Mouse (Mus musculus): ENCODE results near the gene Sf1.
A peak's percentile ranks its signal among the peaks of the same experiment; 100 is the strongest.

The Sf1 gene

DNA sequence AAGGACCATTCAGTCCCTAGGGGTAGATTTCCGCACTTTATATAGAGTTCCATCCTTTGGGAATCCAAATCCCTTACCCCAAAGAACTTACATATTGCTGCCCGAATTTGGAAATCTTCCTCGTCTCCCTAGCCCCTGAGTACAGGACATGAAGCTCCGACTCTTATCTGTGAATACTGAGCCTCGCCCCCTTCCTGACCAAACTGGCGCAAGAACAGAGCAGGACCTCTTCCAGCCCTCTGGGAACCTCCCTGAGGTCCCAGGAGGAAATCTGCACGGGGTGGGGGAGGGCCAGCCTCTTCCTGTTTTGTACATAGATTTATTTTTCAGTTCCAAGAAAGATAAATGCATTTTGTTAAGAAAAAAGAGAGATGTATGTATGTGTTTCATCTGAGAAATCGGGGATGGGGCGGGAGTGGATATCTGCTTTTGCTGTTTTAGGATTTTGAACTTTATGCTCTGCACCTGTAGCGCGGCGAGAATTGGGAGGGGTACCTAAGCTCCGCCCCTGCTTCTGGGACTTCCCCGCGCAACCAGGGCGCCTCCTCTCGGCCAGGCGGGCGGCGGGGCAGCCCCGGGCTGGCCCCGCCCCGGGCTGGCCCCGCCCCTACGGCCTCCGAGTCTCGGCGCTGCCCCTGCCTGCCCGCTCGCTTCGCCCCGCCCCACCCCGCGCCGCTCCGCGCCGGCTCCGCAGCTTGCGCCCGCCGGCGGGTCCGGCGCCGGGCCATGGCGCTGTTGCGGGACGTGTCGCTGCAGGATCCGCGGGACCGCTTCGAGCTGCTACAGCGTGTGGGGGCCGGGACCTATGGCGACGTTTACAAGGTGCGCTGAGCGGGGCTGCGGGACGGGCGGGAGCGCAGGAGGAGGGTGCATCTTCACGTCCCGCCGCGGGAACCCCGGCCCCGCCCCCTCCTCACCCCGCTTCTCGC is 22.7 kb upstream of the Sf1 start, which contains the start of gene Map4k2:
TSS of gene Map4k2 (plus strand) at position 612 of the 929 bp plus-strand sequence.
- peak; percentile 74 for DNase-seq (ENCODE audit: low read depth, low spot score)

DNA sequence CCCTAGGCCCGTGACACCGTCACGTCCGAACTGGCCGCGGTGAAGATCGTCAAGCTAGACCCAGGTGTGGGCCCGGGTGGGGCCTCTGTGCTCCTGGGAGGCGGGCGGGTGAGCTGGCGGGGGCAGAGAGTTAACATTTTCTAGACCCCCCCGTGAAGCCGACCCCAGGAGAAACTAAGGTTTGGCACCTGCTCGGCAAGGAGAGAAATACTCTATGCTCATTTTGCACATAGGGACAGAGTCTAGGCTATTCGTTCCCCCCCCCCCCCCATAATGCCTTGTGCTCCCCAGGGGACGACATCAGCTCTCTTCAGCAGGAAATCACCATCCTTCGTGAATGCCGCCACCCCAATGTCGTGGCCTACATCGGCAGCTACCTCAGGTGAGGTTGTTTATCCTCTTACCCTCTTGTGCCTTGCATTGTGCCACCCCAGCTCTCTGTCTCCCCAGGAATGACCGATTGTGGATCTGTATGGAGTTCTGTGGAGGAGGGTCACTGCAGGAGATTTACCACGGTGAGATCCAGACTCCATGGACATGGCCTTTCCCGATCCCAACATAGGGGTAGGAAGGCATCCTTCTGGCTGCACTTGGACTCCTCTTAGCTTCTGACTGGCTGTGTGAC is 21.9 kb upstream of the Sf1 start:
- DNase-seq (ENCODE audit: low read depth, low spot score) = no peak

DNA sequence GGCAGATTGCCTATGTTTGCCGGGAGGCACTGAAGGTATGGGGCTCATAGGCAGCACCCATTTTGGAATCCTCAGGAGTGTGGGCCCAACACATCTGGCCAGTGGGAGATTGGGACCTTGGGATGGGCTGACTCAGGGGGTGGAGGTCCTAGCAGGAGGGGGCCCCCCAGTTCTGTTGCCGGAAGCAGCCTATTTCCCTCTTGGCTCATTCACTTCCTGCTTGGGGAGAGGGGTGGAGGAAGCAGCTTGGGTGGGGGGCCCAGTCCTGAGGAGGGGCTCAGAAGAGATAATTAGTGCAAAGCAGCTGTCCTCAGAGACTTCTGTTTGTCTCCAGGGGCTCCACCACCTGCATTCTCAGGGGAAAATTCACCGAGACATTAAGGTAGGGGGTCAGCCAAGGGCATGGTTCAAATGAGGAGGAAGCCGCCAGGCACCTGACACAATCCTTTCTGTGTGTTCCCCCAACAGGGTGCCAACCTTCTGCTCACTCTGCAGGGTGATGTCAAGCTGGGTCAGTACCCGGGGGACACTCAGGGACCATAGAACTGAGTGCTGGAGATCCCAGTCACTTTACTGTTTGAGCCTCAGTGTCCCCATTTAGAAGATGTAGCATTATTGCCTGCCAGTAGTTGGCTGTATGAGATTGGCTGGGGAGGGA is 21.1 kb upstream of the Sf1 start:
- DNase-seq (ENCODE audit: low read depth, low spot score) = no peak

DNA sequence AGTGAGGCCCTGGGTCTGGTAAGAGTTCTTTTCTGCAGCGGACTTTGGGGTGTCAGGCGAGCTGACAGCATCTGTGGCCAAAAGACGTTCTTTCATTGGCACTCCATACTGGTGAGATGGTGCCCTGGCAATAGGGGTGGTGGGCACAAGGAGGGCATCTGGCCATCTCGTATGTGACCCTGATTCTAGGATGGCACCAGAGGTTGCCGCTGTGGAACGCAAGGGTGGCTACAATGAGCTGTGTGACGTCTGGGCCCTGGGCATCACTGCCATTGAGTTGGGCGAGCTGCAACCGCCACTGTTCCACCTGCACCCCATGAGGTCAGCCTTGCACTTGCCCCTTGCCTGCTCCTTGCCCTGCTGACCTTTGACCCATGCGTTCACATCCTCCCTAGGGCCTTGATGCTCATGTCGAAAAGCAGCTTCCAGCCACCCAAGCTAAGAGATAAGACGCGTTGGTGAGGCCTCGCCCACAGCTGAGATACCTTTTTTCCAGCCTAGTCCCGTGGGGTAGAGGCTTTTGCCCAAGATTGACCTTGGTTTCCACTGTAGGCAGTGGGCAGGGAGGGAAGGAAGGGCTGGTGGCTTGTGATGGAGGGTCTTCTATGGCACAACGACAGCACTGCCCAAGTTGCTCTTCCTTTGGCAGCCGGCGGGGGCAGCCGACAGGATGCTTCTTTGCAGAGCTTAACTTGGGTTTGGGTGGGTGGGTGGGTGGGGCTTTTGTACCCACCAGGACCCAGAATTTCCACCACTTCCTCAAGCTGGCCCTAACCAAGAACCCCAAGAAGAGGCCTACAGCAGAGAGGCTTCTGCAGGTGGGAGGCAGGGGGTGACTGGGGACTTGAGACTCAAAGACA is 20.2 kb upstream of the Sf1 start:
- DNase-seq (ENCODE audit: low read depth, low spot score) = no peak

DNA sequence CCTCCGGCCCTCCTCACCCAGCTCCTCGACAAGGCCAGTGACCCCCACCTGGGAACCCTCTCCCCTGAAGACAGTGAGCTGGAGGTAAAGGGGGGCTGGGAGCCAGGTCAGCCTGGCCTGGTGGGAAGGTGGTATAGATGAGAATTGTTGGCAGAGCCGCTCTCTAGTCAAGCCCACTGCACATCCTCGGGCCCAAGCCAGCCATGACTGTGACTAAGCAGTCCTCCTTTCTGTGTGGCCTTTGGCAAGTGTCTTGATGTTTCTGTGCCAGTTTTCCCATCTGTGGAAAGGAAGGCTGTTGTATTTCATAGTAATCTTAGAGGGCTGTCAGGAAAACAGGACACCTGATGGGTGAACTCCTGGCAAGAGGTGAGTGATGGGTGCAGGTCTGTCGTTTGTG is 19.5 kb upstream of the Sf1 start:
- no peak for DNase-seq (ENCODE audit: low read depth, low spot score)

DNA sequence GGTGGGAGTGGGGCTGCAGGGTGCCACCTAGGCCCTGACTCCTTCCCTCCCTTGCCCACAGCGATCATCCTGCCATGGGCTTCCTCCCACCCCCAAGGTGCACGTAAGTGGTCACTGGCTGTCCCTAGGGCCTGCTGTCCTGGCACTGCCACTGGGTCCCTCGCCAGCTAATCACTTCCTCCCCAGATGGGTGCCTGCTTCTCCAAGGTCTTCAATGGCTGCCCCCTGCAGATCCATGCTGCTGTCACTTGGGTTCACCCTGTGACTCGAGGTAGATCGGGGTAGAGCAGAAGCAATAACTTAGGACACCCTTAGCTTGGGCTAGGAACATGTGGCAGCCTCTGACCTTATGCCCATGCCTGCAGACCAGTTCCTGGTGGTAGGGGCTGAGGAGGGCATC is 17.5 kb upstream of the Sf1 start:
- DNase-seq (ENCODE audit: low read depth, low spot score) = no peak

DNA sequence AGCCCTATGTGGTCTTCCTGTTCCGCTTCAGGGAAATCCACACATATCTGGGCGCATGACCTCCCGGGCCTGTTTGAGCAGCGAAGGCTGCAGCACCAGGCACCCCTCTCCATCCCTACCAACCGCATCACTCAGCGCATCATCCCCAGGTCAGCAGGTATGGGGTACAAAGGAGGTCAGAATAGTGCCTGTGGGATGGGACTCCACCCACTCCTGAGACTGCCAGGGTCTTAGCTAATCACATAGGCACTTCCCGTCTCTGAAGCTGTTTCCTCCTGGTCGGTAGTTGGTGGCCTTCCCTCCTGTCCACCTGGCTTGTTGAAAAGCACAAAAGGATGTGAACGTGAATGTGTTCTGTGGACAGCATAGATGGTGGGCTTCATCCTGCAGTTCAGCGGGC is 16.8 kb upstream of the Sf1 start:
- DNase-seq (ENCODE audit: low read depth, low spot score) = no peak

DNA sequence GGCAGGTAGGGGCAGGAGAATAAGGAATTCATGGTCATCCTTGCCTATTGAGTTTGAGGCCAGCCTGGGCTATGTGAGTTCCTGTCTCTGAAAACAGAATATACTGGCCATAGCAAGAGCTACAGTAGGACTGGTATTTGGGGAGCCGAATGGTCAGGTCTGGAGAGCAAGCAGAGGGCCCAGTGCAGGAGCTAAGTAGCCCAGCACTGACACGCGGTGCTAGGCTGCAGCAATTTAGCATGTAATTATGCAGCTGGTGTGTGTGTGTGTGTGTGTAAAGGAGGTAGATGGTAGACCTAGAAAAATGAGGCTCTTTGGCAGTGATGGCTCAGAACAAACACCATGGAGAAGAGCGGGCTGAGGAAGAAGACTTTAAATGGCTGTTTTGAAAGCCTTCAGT is 15.9 kb upstream of the Sf1 start:
- DNase-seq (ENCODE audit: low read depth, low spot score) = no peak

DNA sequence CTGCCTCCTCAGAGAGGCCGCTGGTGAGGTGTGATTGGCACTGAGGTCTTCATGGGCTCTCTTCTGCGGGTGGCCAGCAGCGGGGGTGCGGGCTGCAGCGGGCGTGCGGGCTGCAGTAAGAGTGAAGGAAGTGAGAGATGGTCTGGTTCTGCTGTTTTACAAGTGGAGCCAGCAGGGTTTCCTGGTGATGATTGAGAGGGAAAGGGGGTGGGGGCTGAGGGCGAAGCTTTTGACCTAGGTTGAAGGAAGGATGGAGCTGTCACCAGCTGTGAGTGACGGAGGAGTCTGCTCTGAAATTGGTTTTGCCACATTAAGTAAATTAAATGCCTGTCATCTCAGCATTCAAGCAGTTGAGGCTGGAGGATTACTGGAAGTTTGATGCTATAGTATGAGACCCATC is 14.8 kb upstream of the Sf1 start:
- no peak for DNase-seq (ENCODE audit: low read depth, low spot score)

DNA sequence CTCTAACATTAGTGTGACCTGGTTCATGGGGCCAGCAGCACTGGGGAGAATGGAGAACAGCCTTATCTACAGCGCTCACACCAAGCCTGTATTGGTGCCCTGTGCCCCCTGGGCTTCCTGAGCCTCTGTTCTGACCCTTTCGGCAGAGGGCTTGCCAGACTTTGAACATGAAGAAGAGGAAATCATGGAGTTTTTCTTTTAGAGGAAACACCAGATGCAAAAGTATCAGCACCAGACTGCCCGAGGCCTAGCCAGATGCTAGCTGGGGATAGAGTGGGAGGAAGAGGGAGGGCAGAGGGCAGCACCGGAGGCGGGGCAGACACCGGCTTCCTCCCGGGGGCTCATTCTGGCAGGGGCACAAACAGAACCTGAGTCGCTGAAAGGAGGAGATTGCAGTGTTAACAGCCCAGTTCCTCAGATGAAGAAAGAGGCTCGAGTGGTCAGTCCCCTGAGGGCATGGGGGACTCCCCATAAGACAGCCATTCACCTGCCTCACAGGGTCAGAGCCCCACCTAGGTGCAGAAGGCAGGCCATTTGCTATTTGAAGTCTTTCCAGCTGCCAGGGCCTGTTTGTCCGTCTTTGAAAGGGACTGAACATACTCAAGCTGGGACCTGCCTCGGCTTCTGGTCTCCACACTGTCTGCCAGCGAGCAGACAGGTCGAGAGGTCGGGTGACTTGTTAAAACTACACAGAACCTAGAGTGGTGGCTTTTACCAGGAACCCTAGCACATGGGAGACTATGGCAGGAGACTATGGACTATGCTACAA is 14.1 kb upstream of the Sf1 start:
- DNase-seq (ENCODE audit: low read depth, low spot score) = no peak

DNA sequence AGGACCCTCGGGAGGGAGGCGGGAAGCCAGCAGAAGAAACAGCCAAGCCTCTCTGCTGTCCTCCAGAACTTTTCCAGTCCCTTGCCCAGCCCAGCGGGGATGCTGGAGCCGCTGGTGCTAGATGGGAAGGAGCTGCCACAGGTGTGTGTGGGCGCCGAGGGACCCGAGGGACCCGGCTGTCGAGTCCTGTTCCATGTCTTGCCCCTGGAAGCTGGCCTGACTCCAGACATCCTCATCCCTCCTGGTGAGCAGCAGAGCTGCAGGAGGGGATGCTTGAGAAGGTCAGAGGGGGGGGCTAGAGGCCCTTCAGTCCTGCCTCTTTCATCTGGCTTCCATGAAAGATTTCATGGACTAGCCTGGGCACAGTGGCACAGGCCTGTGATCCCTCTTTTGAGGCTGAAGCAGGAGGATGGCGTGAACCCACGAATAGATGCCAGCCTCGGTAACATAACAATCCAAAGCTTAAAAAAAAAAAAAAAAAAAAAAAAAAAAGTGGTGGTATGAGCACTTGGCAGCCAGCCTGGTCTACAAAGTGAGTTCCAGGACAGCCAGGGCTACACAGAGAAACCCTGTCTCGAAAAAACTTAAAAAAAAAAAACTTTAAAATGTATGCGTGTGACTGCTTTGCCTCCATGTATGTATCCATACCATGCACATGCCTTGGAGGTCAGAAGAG is 11.9 kb upstream of the Sf1 start:
- DNase-seq (ENCODE audit: low read depth, low spot score) = no peak

DNA sequence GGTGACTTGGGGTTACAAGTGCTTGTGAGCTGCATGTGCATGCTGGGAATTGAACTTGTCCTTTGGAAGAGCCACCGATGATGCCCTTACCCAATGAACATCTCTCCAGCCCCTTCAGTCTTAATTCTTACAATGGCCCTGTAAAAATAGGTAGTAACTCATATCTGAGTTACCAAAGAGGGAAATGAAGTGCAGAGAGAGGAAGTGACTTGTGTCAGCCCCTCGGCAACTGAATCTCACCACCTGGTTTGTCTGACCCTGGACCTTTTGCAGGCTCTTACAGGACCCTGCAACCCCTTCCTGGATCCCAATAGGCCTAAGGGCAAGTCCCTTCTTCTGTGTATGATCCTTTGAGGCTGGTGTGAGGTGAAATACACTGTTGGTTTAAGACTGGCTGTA is 11.4 kb upstream of the Sf1 start:
- DNase-seq (ENCODE audit: low read depth, low spot score) = no peak

DNA sequence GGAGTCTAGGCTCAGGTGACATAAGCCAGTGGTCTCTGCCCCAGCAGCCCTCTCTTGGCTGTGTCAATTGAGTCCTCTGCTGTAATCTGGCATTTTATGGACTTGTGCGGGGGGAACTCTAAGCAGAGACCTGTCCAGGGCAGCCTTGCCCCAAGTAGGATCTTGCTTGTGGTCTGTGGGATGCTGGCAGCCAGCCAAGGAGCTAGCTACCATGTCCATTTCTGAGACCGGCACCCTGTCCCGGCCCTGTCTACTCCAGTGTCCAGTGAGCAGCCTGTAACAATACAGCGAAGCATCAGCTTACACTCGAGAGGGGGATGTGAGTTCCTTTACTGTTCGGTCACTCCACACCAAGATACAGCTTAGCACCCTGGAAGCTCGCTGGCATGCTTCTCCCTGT is 9.5 kb upstream of the Sf1 start:
- DNase-seq (ENCODE audit: low read depth, low spot score) = no peak

DNA sequence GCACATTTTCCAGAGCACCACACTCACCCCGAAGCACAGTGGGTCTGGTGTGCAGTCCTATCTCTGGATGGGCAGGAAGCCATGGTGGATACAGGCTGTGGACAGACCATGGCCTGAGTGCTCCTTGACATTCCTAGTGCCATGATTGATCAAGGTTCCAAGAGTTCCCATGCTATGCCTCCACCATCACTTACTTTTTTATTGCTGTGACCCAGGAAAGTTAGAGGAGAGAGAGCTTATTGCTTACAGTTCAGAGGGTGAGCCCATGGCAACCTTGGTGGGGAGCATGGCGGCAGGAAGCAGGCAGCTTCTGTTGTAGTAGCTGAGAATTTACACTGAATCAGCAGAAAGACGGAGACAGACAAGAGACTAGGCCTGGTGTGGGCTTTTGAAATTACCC is 2.2 kb upstream of the Sf1 start:
- no peak for DNase-seq (ENCODE audit: low read depth, low spot score)

DNA sequence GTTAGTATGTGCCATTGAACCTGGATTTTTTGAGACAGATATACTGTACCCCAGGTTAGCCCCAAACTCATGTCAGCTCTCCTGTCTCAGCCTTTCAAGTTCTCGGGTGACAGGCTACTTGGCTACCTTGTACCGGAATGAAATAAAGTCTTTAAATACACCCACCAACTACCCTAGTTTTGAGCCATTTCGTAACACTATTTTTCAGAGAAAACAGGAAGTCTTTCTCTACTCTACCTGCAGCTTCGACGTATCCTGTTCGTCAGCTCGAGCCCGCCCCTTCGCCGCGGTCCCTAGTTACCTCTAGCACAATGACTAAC is 439 bp upstream of the Sf1 start:
- no peak for DNase-seq (ENCODE audit: low read depth, low spot score)

DNA sequence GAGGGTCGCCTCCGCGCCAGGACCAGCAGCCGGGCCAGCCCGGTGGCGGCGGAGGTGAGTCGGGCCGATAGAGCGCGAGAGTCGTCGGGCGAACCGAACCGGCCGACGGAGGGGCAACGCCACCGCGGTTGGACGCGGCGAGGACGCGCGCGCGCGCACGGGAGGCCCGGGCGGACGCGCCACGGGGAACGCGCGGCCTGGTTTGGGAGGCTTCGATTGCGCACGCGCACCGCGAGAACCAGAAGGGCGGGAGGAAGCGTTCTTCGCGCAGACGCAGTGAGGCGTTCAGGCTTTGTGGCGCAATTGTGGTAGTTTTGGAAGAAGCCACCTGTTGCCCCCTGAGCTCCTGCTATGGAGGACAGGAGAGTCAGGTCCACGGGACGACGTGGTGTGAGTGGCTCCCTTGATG is 831 bp downstream of the Sf1 start:
- DNase-seq (ENCODE audit: low read depth, low spot score) = peak; percentile 94

DNA sequence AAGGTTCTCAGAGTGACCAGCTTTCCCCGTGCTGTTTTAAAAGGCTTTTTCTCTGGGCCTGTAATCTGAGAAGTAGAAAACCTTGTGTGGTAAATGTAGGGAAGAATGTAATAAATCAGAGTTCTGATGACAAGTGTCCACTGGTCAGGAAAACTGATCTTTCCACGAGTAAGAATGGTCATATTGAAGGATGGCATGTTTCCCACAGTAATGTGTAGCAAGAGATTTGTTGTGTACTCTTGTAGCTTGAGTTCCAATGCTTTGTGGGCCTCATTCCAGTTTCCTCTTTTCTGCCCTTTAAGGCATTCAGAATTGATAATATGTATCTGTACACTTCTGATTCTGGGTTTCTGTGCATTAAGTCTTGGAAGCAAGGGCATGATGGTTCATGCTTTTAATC is 1.4 kb downstream of the Sf1 start:
- no peak for DNase-seq (ENCODE audit: low read depth, low spot score)

DNA sequence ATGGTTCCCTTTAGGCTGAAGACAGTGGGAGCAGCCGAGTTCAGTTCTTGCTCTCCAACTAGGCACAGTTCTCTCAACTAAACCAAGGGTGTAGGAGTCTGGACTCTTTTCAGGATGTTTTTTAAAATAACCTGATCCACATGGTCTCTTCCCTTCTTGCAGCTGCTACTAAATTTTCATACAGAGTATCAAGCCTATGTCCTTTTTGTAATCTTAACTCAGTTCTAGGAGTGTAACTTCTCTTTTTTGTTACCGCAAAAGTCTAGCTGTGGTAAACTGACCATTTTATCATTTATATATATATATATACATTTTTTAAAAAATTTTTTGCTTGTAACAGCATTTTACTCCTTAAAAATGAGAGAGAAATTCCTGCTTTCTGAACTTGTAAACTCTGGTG is 6.7 kb downstream of the Sf1 start:
- DNase-seq (ENCODE audit: low read depth, low spot score) = no peak

DNA sequence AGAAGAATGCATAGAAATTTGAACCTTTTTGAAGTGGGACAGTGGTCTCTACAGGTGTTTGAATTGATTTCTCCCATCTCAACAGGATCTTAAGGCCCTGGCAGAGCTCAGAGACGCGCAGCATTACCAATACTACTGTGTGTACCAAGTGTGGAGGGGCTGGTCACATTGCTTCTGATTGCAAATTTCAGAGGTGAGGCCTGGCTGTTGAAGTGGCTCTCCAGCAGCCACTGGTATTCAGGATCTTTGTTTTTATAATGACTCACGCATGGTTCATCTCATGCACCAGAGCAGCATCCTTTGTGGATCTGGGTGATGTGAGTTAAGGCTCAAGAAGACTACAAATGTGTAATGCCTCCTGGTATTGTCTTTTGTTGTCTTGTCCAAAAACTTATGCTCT is 8.9 kb downstream of the Sf1 start:
- DNase-seq (ENCODE audit: low read depth, low spot score) = no peak

DNA sequence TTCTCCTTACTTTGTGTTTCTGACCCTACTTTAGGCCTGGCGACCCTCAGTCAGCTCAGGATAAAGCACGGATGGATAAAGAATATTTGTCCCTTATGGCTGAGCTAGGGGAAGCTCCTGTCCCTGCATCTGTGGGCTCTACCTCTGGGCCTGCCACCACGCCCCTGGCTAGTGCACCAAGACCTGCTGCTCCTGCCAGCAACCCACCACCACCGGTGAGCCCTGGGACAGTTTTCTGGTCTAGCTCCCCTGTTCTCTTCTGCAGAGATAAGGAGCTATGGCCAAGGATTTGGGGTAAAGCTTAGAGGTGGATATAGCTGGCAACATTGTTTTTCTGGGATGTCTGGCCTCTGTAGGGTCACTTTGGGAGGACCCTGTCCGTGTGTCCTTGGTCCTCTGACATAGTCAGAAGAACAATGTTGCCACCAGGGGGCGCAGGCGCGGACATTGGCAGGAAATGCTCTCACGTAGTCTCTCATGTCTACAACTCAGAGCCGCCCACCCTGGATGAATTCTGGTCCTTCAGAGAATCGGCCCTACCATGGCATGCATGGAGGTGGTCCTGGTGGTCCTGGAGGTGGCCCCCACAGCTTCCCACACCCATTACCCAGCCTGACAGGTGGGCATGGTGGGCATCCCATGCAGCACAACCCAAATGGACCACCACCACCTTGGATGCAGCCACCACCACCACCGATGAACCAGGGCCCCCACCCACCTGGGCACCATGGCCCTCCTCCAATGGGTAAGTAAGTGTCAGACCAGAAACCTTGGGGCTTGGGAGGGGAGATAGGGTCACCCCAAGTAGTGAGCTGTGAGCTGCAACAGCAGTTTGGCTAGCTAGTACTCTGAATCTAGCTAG is 10.3 kb downstream of the Sf1 start:
- DNase-seq (ENCODE audit: low read depth, low spot score) = peak; percentile 80
